Mouse (Mus musculus) thymus, adult 2 months (tissue): Measurements from ENCODE around the gene Tmem171.

Source experiments
- CTCF ChIP-seq: fragments of 200-500 bp; IDR thresholded peaks from 2 replicates; pipeline ENCODE4 v1.5.1; 2012; ENCODE audit warnings: mild to moderate bottlenecking, control low read depth, low read length, moderate library complexity, borderline replicate concordance; ENCODE audit not compliant: control insufficient read depth, poor library complexity, insufficient read depth; ENCODE audit errors: extremely low read depth
- POLR2A ChIP-seq: fragments of 200-500 bp; IDR thresholded peaks from 2 replicates; pipeline ENCODE4 v1.6.1; 2012; ENCODE audit warnings: mild to moderate bottlenecking, low read length, control low read depth, moderate library complexity; ENCODE audit not compliant: control insufficient read depth, poor library complexity, insufficient read depth; ENCODE audit errors: extremely low read depth

DNA sequence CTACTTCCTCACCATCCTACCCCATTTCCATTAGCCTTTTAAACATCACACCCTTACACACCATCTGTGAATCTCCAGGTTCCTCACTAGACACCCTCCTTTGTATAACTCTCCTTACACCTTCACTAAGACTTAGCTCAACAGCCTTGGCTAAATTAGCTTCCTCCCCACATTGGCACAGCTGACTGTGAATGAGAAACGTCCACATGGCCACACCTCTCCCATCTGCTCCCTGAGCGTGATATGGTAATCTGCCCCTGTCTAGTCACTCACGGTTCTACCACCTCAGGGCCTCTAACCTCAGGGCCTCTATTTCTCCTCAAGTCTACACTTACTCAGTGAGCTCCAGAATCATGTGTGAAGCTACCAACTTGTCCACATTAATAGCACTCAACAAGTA lies 38.7 kb upstream of the Tmem171 start:
- TF ChIP-seq CTCF (no peak), POLR2A (no peak)
